Mouse (Mus musculus) lung, postnatal 36 days (tissue): ENCODE data around the gene Ace3.

Source experiments
- DNase-seq: peaks from one replicate; pipeline ENCODE4 v3.0.0; 2022; ENCODE audit warnings: mixed read lengths

Ace3 gene

DNA sequence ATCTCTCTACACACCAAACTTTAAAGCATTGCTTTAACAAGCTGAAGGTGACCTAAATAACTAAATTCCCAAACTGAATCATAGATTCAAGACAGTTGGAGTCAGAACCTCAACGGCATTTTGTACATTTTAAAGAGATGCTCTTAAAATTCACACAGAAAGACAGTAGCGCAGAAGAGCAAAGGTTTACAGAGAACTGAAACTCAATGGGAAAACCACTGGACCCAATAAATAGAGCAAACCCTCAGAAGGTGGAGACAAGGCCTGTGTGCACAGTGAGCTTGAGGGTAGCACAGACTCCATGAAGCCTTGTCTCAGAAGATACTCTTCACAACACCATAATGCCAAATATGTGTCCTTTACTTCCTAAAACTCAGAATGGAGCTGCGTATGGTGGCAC lies 51.3 kb downstream of the Ace3 start:
- DNase-seq = no peak

DNA sequence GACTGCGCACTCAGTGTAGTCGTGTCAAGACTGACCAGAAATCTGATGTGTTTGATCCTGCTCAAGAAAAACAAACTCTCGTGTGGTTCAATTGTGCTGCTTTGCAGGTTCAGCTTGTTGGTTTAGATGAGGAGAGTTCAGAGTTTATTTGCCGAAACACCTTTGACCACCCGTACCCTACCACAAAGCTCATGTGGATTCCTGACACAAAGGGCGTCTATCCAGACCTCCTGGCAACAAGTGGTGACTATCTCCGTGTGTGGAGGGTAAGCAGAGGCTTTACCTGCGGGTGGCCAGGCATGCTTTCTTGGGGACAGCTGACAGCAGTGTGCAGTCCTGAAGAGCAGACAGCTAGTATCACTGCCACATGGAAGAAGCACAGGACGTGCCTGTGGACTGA lies 52.1 kb downstream of the Ace3 start:
- no peak for DNase-seq

DNA sequence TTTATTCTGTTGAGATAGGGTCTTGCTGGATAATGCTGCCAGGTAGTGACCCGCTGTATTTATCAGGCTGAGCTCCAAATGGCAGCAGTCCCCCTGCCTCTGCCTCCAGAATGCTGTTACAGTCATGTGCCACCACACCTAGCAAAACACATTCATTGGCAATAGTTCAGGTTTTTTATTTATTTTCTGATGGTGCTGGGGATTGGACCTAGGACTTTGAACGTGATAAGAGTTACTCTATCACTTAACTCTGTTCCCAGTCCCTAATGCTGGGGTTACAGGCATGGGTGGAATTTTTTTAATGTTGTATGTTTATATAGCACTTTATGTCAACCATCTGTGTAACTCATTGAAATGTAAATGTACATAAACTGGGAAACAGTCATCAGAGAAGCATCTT lies 59.4 kb downstream of the Ace3 start:
- DNase-seq = no peak

DNA sequence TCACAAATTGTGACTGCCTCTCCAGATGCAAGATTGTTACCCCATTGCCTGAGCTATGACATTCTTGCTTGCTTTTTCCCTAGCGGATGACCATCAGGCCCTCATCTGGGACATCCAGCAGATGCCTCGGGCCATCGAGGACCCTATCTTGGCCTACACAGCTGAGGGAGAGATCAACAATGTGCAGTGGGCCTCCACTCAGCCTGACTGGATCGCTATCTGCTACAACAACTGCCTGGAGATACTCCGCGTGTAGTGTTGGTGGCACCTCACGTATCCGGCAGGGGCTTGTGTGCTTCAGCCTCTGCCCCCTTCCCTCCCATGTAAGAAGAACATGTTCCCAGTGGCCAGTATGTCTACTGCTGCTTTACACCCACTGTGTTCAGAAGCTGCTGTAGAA lies 60.1 kb downstream of the Ace3 start:
- no peak for DNase-seq
